Mouse (Mus musculus): ENCODE results near the gene Sowahd.

- TF ChIP-seq CTCF (IDR thresholded peaks at IDR 0.05; ENCODE audit: low read depth): peak; percentile 48
- no peak for TF ChIP-seq EP300 (IDR thresholded peaks at IDR 0.05; ENCODE audit: low read depth)
Measured at GRCm38 (mm10) chrX:37019045-37019444, 29.6 kb upstream of the Sowahd start.
